Mouse (Mus musculus) liver, postnatal 0 days (tissue): ENCODE results near the gene Tatdn3. TPM values are rescaled to one million over a fixed set of nuclear protein-coding genes. Genes with fewer than 3 reads are reported as not detected.

ENCODE experiments used
- ATAC-seq: fragments of 200-750 bp; cut with Nextera tagmentation; 2 replicates; pipeline ENCODE4 v1.8.0; 2017; ENCODE audit warnings: mild to moderate bottlenecking, moderate library complexity
- DNase-seq: peaks from one replicate; pipeline ENCODE4 v3.0.0-alpha.2; 2016
- H3K27ac ChIP-seq: fragments of 300-500 bp; sonication (generic); 2 replicates; pipeline ENCODE4 v1.5.1; 2014; ENCODE audit warnings: antibody characterized with exemption, moderate library complexity, mild to moderate bottlenecking, low read depth
- H3K27me3 ChIP-seq: fragments of 300-500 bp; sonication (generic); 2 replicates; pipeline ENCODE4 v1.6.1; 2014; ENCODE audit warnings: low read length, control low read depth, mixed read lengths; ENCODE audit not compliant: insufficient read depth
- H3K36me3 ChIP-seq: fragments of 300-500 bp; sonication (generic); replicated peaks from 2 replicates; pipeline ENCODE4 v1.6.1; 2014; ENCODE audit warnings: mild to moderate bottlenecking, control low read depth, low read length, moderate library complexity, mixed read lengths; ENCODE audit not compliant: insufficient read depth
- H3K4me1 ChIP-seq: fragments of 300-500 bp; sonication (generic); 2 replicates; pipeline ENCODE4 v1.6.1; 2014; ENCODE audit warnings: antibody characterized with exemption, mild to moderate bottlenecking, control low read depth; ENCODE audit not compliant: insufficient read depth
- H3K4me2 ChIP-seq: fragments of 300-500 bp; sonication (generic); 2 replicates; pipeline ENCODE4 v1.6.1; 2014; ENCODE audit warnings: low read depth, mild to moderate bottlenecking, low read length, moderate library complexity, mixed read lengths
- H3K4me3 ChIP-seq: fragments of 300-500 bp; sonication (generic); 2 replicates; pipeline ENCODE4 v1.5.1; 2014; ENCODE audit warnings: low read depth, low read length
- H3K9ac ChIP-seq: fragments of 300-500 bp; sonication (generic); replicated peaks from 2 replicates; pipeline ENCODE4 v1.6.1; 2014; ENCODE audit warnings: mild to moderate bottlenecking, moderate library complexity
- H3K9me3 ChIP-seq: fragments of 300-500 bp; sonication (generic); 2 replicates; pipeline ENCODE4 v1.6.1; 2016; ENCODE audit warnings: mild to moderate bottlenecking, control low read depth, low read length, mixed read lengths
- CTCF ChIP-seq: sonication (generic); IDR thresholded peaks from 2 replicates; pipeline ENCODE4 v1.5.1; 2016; ENCODE audit warnings: antibody characterized with exemption, low read depth
- EP300 ChIP-seq: IDR thresholded peaks from 2 replicates; pipeline ENCODE4 v1.6.1; 2016; ENCODE audit warnings: antibody characterized with exemption, low read depth, mild to moderate bottlenecking
- WGBS: fragments of 180-500 bp; shearing (Covaris S2); extraction: QIAGEN DNeasy Blood & Tissue Kit; methylation state at CpG from one replicate; pipeline ENCODE4 v1.1.7; 2014; ENCODE audit not compliant: insufficient replicate concordance; 5-methylcytosine and 5-hydroxymethylcytosine counted together
- polyA plus RNA-seq: library from polyadenylated mRNA; unstranded; fragments of >200 nt; fragmentation: Nextera tagmentation; extraction: Ambion mirVana; gene quantifications from 2 replicates; pipeline ENCODE4 v1.2.1, GENCODE M21; 2015

Tatdn3 gene
- polyA plus RNA-seq, 1 experiment from 2014 or later: 6.5 TPM

DNA sequence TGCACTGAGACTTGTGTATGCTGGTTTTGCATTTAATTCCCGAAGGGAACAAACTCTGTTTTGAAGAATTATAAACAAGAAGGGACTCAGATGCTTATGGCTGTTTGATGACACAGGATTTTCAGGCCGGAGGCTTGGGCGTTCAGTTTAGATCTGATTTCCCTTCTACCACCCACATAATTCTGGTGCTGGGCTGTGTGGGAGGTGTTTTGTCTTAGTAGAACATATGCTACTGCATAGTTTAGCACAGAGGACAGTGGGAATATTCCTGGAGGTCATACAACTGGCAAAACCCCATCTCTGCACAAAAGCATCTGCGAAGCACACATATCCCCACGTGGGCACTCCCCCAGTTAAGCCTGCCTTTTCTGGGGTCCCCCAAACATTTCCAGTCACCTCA is 30.8 kb upstream of the Tatdn3 start:
- Histone ChIP-seq H3K27me3 (peaks cover 17% of the 10 kb centered on the region), H3K27ac (no peak overlapping the region), H3K9me3 (no peaks in the 10 kb centered on the region), H3K4me2 (no peak overlapping the region), H3K4me1 (peaks cover 3% of the 10 kb centered on the region), H3K9ac (no peak overlapping the region), H3K36me3 (no peaks in the 10 kb centered on the region), H3K4me3 (no peak overlapping the region)
- TF ChIP-seq EP300 (no peak), CTCF (no peak)
- no peak for ATAC-seq
- no peak for DNase-seq
- WGBS: 69% methylated on average over 5 of the region's 5 CpGs

DNA sequence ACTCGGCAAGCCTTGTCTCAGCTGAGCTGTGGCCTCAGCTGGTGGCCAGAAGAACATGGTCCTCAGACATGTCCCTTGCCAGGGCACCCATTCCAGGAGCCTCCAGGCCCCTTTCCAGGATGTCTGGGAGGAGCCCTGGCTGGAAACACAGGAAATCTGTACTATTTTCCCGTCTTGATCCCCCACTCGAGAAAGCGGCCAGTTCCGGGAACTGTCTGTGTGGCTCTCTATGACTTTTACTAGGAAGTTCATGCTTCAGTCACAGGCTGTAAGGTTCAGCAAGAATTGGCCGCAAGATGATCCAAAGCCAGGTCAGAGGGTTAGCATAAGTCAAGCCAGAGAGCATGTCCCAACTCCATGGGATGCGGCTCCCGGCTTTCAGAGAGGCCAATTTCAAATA is 29.3 kb upstream of the Tatdn3 start:
- no peak for TF ChIP-seq EP300
- no peak for TF ChIP-seq CTCF
- no peaks in the 10 kb centered on the region for H3K36me3 ChIP-seq
- DNase-seq: no peak
- no peak overlapping the region for H3K4me2 ChIP-seq
- no peak overlapping the region for H3K9ac ChIP-seq
- 0 out of 2 replicates have a peak overlapping the region, but pooled peaks have one; percentile 35 for H3K27ac ChIP-seq
- H3K9me3 ChIP-seq: no peaks in the 10 kb centered on the region
- H3K4me1 ChIP-seq: no peaks in the 10 kb centered on the region
- 64% methylated on average over 8 of the region's 8 CpGs for WGBS
- peaks cover 3% of the 10 kb centered on the region; the same call in 1 of the 2 replicates for H3K27me3 ChIP-seq
- 0 out of 2 replicates have a peak, but pooled peaks have one; percentile 31 for ATAC-seq
- no peak overlapping the region for H3K4me3 ChIP-seq

DNA sequence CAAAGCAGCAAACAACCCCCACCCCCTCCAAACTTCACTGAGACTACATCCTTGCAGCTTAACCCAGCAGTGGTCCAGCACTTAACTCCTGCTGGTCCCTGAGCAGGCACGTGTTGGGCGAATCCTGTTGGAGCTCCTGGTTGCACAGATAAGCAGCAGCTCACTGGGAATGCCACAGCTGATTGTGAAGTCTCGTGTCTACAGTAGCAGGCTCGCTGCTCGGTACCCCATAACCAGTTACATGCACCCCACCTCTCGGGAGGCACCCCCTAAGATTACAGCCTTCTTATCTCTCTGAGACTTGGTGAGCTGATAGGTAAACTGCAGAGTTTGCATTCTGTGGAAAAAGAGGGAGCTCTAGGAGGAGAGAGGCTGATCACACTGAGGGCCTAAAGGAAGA is 26.6 kb upstream of the Tatdn3 start:
- H3K27ac ChIP-seq: no peak overlapping the region
- no peaks in the 10 kb centered on the region for H3K9me3 ChIP-seq
- DNase-seq: no peak
- 49% methylated on average over 6 of the region's 6 CpGs for WGBS
- no peaks in the 10 kb centered on the region for H3K36me3 ChIP-seq
- no peak for TF ChIP-seq CTCF
- TF ChIP-seq EP300: no peak
- H3K4me2 ChIP-seq: no peak overlapping the region
- no peaks in the 10 kb centered on the region for H3K27me3 ChIP-seq
- H3K4me3 ChIP-seq: no peak overlapping the region
- H3K9ac ChIP-seq: no peak overlapping the region
- ATAC-seq: no peak
- no peaks in the 10 kb centered on the region for H3K4me1 ChIP-seq

DNA sequence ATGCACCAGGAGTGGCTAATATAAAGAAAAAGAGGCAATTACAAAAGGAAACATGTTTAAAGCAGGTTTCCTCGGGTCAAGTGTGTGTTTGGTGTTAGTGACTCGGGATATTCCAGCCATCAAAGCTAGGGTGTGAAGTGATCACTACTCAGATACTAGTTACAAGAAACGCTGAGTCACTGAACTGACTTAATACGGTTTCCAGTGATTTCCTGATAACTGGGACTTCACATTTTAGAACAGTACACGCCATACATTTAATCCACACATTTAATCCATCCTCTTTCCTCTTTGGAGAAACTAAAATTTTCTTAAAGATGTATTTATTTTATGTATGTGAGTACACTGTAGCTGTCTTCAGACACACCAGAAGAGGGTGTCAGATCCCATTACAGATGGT is 25.2 kb upstream of the Tatdn3 start:
- Histone ChIP-seq H3K9ac (no peak overlapping the region), H3K4me3 (no peak overlapping the region), H3K27ac (no peak overlapping the region), H3K9me3 (no peaks in the 10 kb centered on the region), H3K27me3 (no peaks in the 10 kb centered on the region), H3K4me2 (no peak overlapping the region), H3K4me1 (no peaks in the 10 kb centered on the region), H3K36me3 (no peaks in the 10 kb centered on the region)
- DNase-seq (no peak), ATAC-seq (no peak)
- WGBS: 56% methylated on average over 5 of the region's 5 CpGs
- TF ChIP-seq CTCF (no peak), EP300 (no peak)

DNA sequence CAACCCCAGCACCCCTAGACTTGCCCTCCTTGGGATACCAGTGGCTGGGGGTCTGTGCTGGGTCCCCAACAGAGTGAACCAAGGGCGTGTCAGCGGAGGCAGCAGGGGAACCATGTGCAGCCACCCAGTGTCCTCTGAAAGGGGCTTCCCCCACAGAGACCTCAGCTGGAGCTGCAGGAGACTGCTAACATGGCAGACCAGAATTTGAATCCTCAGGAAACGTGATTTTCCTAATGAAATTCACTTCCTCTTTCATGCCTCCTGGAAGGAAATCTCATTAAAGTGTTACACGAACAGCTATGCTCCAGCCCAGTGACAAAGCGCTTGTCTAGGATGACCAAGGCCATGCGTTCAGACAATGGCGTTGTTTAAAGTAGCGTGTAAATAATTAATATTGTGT is 24.2 kb upstream of the Tatdn3 start:
- ATAC-seq (no peak), DNase-seq (no peak)
- H3K9ac ChIP-seq: no peak overlapping the region
- no peak overlapping the region for H3K4me2 ChIP-seq
- TF ChIP-seq CTCF (no peak), EP300 (no peak)
- peaks cover 4% of the 10 kb centered on the region for H3K36me3 ChIP-seq
- no peaks in the 10 kb centered on the region for H3K9me3 ChIP-seq
- no peak overlapping the region for H3K4me3 ChIP-seq
- WGBS: 73% methylated on average over 8 of the region's 8 CpGs
- 0 out of 2 replicates have a peak overlapping the region, but pooled peaks have one; percentile 34 for H3K27ac ChIP-seq
- H3K27me3 ChIP-seq: no peaks in the 10 kb centered on the region
- H3K4me1 ChIP-seq: no peaks in the 10 kb centered on the region

DNA sequence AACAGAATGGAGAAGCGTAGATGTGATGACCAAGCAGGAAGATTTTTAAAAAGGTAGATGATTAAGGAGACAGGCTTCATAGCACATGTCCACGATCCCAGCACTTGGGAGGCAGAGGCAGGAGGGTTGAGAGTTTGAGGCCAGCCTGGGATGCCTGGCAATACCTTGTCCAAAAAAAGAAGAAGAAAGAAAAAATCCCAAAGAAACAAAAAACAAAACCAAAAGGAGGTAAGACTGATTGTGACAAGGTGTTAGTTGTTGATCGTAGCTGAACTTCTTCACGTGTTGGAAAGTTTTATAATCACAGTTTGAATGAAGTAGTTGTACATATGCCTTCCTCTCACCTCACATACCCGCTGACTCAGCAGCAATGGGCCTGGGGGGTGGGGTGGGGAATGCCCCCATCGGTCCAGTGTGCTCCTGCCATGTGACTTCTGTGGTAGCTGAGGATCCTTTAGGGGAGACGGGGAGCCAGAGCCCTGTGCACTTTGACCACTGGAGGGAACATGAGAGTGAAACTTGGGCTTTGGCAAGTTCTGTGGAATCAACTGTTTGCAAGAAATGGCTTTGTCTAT is 23.7 kb upstream of the Tatdn3 start:
- TF ChIP-seq EP300 (no peak), CTCF (no peak)
- Histone ChIP-seq H3K4me1 (no peaks in the 10 kb centered on the region), H3K27me3 (no peaks in the 10 kb centered on the region), H3K4me3 (no peak overlapping the region), H3K9me3 (no peaks in the 10 kb centered on the region), H3K36me3 (peaks cover 9% of the 10 kb centered on the region), H3K27ac (peak overlapping the region; percentile 34; the same call in 1 of the 2 replicates), H3K9ac (no peak overlapping the region), H3K4me2 (no peak overlapping the region)
- DNase-seq: no peak
- ATAC-seq: no peak
- 74% methylated on average over 7 of the region's 7 CpGs for WGBS
